8 mouse cellular contexts compared by ENCODE assay signal in the genomic region with DNA sequence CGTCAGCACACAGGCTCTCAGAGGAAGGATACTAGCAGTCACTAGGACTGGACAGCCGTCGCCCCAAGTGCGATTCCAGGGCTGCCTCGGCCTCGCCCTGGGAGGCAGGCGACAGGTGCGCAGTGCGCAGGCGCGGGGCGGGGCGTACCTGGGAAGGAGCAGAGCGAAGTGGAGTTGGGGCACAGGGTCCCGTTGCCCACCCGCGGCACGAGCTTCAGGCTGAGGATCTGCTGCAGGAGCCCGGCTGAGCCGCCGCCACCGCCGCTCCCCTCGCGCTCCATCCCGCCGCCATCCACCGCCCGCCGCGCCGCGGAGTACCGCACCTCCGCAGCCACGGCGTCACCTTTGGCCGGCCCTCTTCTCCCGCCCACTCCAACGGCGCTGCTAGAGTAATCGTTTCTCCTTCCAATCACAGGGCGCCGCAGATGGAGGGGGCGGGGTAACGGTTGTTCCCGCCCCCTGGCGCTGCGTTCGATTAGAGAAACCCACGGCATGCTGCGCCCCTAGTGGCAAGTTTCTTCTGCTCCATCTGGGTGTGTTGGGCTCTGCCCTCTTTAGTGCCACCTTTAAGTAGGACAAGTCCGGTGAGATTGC. TPM values are rescaled to one million over a fixed set of nuclear protein-coding genes. Genes with fewer than 3 reads are reported as not detected.
DNase-seq lines count a peak whose midpoint lies in the region; ATAC-seq and TF ChIP-seq lines count a peak whose summit lies in the region.

A gene (minus strand): TSS at position 396 of the 594 bp plus-strand sequence.

- peak; percentile 99 for DNase-seq in gastrocnemius, adult 8-10 months (ENCODE audit: low spot score in 2 of 2)
- DNase-seq in hindlimb bud, embryonic 11.5 days (ENCODE audit: extremely low spot score, low read depth, low spot score): peak; percentile 94
- peak; percentile 97 to 98 for DNase-seq in left cerebral cortex, adult 8-10 months (ENCODE audit: low spot score in 2 of 2)
- peak; percentile 98 for DNase-seq in right cerebral cortex, postnatal 10 days (ENCODE audit: low spot score in 2 of 2)
- peak; percentile 97 for DNase-seq in urinary bladder, postnatal 25 days (ENCODE audit: low spot score)

- peak; percentile 78 for TF ChIP-seq CTCF in cortical plate, adult 2 months (IDR thresholded peaks at IDR 0.05; ENCODE audit: extremely low read depth, insufficient read depth, low read length)

- H3K27me3 ChIP-seq in megakaryocyte, embryonic 14.5 days (replicated peaks): peaks cover 8% of the 10 kb centered on the region

- H3K27ac ChIP-seq in cortical plate, adult 2 months (ENCODE audit: insufficient read depth, low read length): no peak within 1 kb of the TSS

- H3K36me3 ChIP-seq in megakaryocyte, embryonic 14.5 days (replicated peaks; ENCODE audit: low read length): no peaks in the 10 kb centered on the region

- ATAC-seq in activated CD4-positive, CD25-positive, alpha-beta regulatory T cell, adult 4 months: peak; percentile 97

- H3K9me3 ChIP-seq in megakaryocyte, embryonic 14.5 days: peaks cover 6% of the 10 kb centered on the region

- H3K4me1 ChIP-seq in cortical plate, adult 2 months (ENCODE audit: control insufficient read depth, insufficient read depth, low read length): no peaks in the 10 kb centered on the region
- H3K4me1 ChIP-seq in megakaryocyte, embryonic 14.5 days: peaks cover 33% of the 10 kb centered on the region

- H3K4me3 ChIP-seq in cortical plate, adult 2 months (ENCODE audit: insufficient read depth, low read length): peak within 1 kb of the TSS; percentile 63
- peak within 1 kb of the TSS; percentile 98 for H3K4me3 ChIP-seq in megakaryocyte, embryonic 14.5 days (replicated peaks)

- peak; percentile 68 for TF ChIP-seq POLR2A in cortical plate, adult 2 months (IDR thresholded peaks at IDR 0.05; ENCODE audit: extremely low read depth, insufficient read depth, low read length)

RNA-seq across cellular contexts. Expression of the gene that starts here (rescaled TPM):
- 1 to 10 TPM; 6.4 to 8.4 TPM for polyA plus RNA-seq in activated CD4-positive, CD25-positive, alpha-beta regulatory T cell, adult 4 months (2017; shearing (Covaris generic))
- 3.3 and 3.4 TPM in 2 replicates for polyA plus RNA-seq in cortical plate, adult 2 months (2012; rRNA removed)
- total RNA-seq in gastrocnemius, adult 8-10 months (2022): 1 to 10 TPM; 1.9 to 2.2 (median 2.1) TPM
- total RNA-seq in left cerebral cortex, adult 8-10 months (2022): 1 to 10 TPM; 3.4 to 4.1 (median 3.6) TPM
- not detected in 2 replicates for polyA plus RNA-seq in megakaryocyte, embryonic 14.5 days (2012; ENCODE audit: insufficient read depth, low replicate concordance)
